Mouse (Mus musculus): Measurements from ENCODE around the gene Emc1. TPM values are rescaled to one million over a fixed set of nuclear protein-coding genes. Genes with fewer than 3 reads are reported as not detected.
A peak's percentile ranks its signal among the peaks of the same experiment; 100 is the strongest.

Emc1 gene
- 77.1 and 78.2 TPM in 2 replicates for polyA plus RNA-seq (2012; rRNA removed)

DNA sequence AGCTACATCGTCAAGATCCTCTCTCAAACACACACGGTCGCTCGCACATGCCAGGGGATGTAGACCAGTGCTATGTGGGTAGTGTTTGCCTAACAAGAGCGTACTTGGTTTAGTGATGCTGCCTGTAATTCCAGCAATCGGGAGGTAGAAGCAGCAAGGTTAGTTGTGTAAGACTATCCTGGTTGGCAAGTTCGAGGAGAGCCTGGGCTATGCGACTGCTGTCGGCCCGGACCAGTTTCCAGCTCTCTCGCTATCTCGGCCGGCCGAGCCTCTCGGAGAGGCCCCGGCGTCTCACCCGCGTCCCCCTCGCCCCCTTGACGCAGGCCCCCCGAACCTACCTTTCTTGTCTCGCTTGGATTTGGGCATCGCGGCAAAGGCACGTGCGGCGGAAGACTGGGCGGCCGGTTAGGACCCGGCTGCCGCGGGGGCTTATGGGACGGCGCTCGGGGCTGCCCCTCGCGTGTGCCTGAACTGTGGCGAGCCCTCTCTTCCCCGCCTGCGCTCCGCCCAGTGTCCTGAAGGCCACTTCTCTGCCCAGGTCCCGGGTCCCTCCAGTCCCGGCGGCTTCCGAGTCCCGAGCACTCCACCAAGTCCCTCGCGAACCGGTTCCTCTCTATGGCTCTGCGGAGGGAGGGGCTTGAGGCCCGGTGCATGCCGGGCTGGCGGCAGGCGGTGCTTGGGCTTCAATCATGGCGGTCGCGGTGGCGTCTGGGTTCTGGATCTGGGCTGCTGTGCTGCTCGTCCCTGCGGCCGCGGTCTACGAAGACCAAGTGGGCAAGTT lies at the start of gene Emc1, which contains the start of the genes Mrto4 and Ubr4:
Gene Emc1 (plus strand): TSS at position 657 of the 781 bp plus-strand sequence.
Gene Mrto4 (minus strand): TSS at position 646 of the 781 bp plus-strand sequence.
Gene Ubr4 (plus strand): TSS at position 679 of the 781 bp plus-strand sequence.
- 1% methylated on average over 64 of the region's 64 CpGs for WGBS
- Histone ChIP-seq H3K4me1 (ENCODE audit: control insufficient read depth, insufficient read depth, low read length) (peaks cover 3% of the 10 kb centered on the region; the same call in 1 of the 2 replicates), H3K27ac (ENCODE audit: insufficient read depth, low read length) (peak within 1 kb of the TSS; percentile 95), H3K4me3 (replicated peaks; ENCODE audit: insufficient read depth, low read depth, low read length) (peak within 1 kb of the TSS; percentile 99), H3K27me3 (ENCODE audit: control insufficient read depth, insufficient read depth, low read length) (no peaks in the 10 kb centered on the region)
- peak; percentile 85 to 90 for DNase-seq
- TF ChIP-seq POLR2A (IDR thresholded peaks at IDR 0.05; ENCODE audit: borderline replicate concordance, insufficient read depth, low read length) (peak; percentile 62; the same call in 1 of the 2 replicates), CTCF (IDR thresholded peaks at IDR 0.05; ENCODE audit: borderline replicate concordance, insufficient read depth, low read depth, low read length) (no peak)

DNA sequence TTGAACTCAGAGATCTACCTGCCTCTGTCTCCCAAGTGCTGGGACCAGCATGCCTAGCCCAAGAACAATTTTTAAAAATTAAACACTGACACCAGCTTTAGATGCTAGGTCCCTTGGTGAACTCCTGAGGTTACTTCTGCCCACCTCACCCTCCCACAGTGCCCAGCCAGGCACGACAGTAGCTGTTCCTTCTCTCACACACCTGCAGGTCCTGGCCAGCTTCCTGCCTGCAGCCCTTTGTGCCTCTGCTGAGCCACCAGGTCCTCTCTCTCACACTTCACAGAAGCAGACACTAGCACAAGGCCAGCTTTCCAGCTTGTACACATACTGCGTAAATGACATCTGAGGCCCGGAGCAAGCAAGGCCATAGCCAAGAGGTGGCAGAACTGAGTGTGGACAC lies 46.9 kb upstream of the Emc1 start:
- TF ChIP-seq POLR2A (IDR thresholded peaks at IDR 0.05; ENCODE audit: borderline replicate concordance, insufficient read depth, low read length) (no peak), CTCF (IDR thresholded peaks at IDR 0.05; ENCODE audit: borderline replicate concordance, insufficient read depth, low read depth, low read length) (no peak)
- Histone ChIP-seq H3K27me3 (ENCODE audit: control insufficient read depth, insufficient read depth, low read length) (no peaks in the 10 kb centered on the region), H3K27ac (ENCODE audit: insufficient read depth, low read length) (no peak overlapping the region), H3K4me1 (ENCODE audit: control insufficient read depth, insufficient read depth, low read length) (peaks cover 32% of the 10 kb centered on the region), H3K4me3 (replicated peaks; ENCODE audit: insufficient read depth, low read depth, low read length) (no peak overlapping the region)
- 59% methylated on average over 3 of the region's 3 CpGs for whole genome bisulfite sequencing
- no peak for DNase-seq

GRCm38 (mm10) chr4:139307916-139308315 lies 44.5 kb upstream of the Emc1 start:
- 65% methylated on average over 5 of the region's 5 CpGs for WGBS
- no peak for DNase-seq
- Histone ChIP-seq H3K27me3 (ENCODE audit: control insufficient read depth, insufficient read depth, low read length) (no peaks in the 10 kb centered on the region), H3K4me1 (ENCODE audit: control insufficient read depth, insufficient read depth, low read length) (peaks cover 38% of the 10 kb centered on the region), H3K4me3 (replicated peaks; ENCODE audit: insufficient read depth, low read depth, low read length) (no peak overlapping the region), H3K27ac (ENCODE audit: insufficient read depth, low read length) (no peak overlapping the region)
- TF ChIP-seq CTCF (IDR thresholded peaks at IDR 0.05; ENCODE audit: borderline replicate concordance, insufficient read depth, low read depth, low read length) (no peak), POLR2A (IDR thresholded peaks at IDR 0.05; ENCODE audit: borderline replicate concordance, insufficient read depth, low read length) (no peak)

- Histone ChIP-seq H3K4me3 (replicated peaks; ENCODE audit: insufficient read depth, low read depth, low read length) (peak overlapping the region; percentile 68), H3K27ac (ENCODE audit: insufficient read depth, low read length) (peak overlapping the region; percentile 60; the same call in 1 of the 2 replicates), H3K27me3 (ENCODE audit: control insufficient read depth, insufficient read depth, low read length) (no peaks in the 10 kb centered on the region), H3K4me1 (ENCODE audit: control insufficient read depth, insufficient read depth, low read length) (peaks cover 38% of the 10 kb centered on the region)
- TF ChIP-seq CTCF (IDR thresholded peaks at IDR 0.05; ENCODE audit: borderline replicate concordance, insufficient read depth, low read depth, low read length) (no peak), POLR2A (IDR thresholded peaks at IDR 0.05; ENCODE audit: borderline replicate concordance, insufficient read depth, low read length) (no peak)
- 8% methylated on average over 6 of the region's 6 CpGs for WGBS
- no peak for DNase-seq
These were observed 42.7 kb upstream of the Emc1 start for GRCm38 (mm10) chr4:139309651-139310050.

- TF ChIP-seq CTCF (IDR thresholded peaks at IDR 0.05; ENCODE audit: borderline replicate concordance, insufficient read depth, low read depth, low read length) (no peak), POLR2A (IDR thresholded peaks at IDR 0.05; ENCODE audit: borderline replicate concordance, insufficient read depth, low read length) (peak; percentile 99)
- peak within 1 kb of the TSS; percentile 68 for H3K4me3 ChIP-seq (replicated peaks; ENCODE audit: insufficient read depth, low read depth, low read length)
- WGBS, result under 1% methylated on average over 63 of the region's 63 CpGs
- DNase-seq, result peak; percentile 97 to 100
- H3K27me3 ChIP-seq (ENCODE audit: control insufficient read depth, insufficient read depth, low read length), result no peaks in the 10 kb centered on the region
- H3K27ac ChIP-seq (ENCODE audit: insufficient read depth, low read length), result peak within 1 kb of the TSS; percentile 60; the same call in 1 of the 2 replicates
- H3K4me1 ChIP-seq (ENCODE audit: control insufficient read depth, insufficient read depth, low read length), result peaks cover 38% of the 10 kb centered on the region
These were observed 42.1 kb upstream of the Emc1 start, which contains the start of the genes Pqlc2 and Akr7a5 for GRCm38 (mm10) chr4:139310171-139310898. TSS of gene Pqlc2 (minus strand) at chr4:139310708. TSS of gene Akr7a5 (plus strand) at chr4:139310744.

DNA sequence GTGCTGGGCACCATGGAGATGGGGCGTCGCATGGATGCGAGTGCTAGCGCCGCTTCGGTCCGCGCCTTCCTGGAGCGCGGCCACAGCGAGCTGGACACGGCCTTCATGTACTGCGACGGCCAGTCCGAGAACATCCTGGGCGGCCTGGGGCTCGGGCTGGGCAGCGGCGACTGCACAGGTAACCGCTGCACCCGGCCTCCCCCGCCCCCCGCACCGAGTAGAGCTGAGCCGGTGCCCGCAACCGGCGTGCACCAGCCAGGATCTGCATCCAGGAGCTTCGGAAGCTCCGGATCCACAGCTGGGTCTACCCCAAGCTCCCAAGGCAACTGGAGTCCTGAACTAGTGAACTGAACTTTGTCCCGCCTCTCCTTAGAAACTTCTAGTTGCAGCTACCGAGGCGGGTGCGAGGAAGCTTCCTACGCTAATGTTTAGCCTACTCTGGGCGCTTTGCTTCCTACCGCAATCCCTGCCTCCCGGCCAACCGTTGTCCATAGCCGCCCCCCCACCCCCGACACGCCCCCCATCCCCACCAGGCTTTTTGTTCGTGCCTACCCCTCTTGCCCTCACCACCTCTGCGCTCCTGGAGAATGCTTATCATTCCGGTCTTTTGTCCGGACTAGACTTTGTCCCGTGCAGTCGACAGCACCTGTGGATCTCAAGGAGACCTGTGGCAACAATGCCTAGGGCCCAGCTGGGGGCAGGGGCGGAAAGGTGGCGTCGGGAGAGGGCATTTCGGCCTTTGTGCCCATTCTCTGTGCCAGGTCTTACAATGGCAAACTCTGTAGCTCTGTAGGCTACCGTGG lies 41.3 kb upstream of the Emc1 start:
- H3K4me1 ChIP-seq (ENCODE audit: control insufficient read depth, insufficient read depth, low read length), result peaks cover 32% of the 10 kb centered on the region
- TF ChIP-seq CTCF (IDR thresholded peaks at IDR 0.05; ENCODE audit: borderline replicate concordance, insufficient read depth, low read depth, low read length) (no peak), POLR2A (IDR thresholded peaks at IDR 0.05; ENCODE audit: borderline replicate concordance, insufficient read depth, low read length) (no peak)
- peak in 1 of 2 experiments; percentile 33 for DNase-seq
- H3K27me3 ChIP-seq (ENCODE audit: control insufficient read depth, insufficient read depth, low read length), result no peaks in the 10 kb centered on the region
- H3K27ac ChIP-seq (ENCODE audit: insufficient read depth, low read length), result peak overlapping the region; percentile 55; the same call in 1 of the 2 replicates
- peak overlapping the region; percentile 68 for H3K4me3 ChIP-seq (replicated peaks; ENCODE audit: insufficient read depth, low read depth, low read length)
- under 1% methylated on average over 53 of the region's 53 CpGs for WGBS

DNA sequence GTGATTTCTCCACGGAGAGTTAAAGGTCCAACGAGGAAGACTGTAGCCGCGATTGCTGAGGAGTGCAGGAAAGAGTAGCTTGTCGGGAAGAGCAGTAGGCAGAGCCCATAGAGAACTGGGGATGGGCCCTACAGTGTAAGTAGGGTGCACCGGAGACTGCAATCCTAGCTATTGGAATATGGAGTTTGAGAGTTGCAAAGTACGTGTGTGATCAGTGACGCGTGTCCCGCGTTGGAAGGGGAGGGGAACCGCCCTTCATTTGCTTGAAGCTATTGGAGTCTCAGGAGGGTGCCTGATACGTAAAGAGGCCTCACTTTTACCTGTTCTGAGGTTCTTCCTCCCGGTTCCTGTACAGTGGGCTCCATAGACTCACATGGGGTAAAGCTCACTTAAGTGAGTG lies 40.7 kb upstream of the Emc1 start:
- Histone ChIP-seq H3K27ac (ENCODE audit: insufficient read depth, low read length) (no peak overlapping the region), H3K27me3 (ENCODE audit: control insufficient read depth, insufficient read depth, low read length) (no peaks in the 10 kb centered on the region), H3K4me3 (replicated peaks; ENCODE audit: insufficient read depth, low read depth, low read length) (peak overlapping the region; percentile 68), H3K4me1 (ENCODE audit: control insufficient read depth, insufficient read depth, low read length) (peaks cover 28% of the 10 kb centered on the region)
- TF ChIP-seq POLR2A (IDR thresholded peaks at IDR 0.05; ENCODE audit: borderline replicate concordance, insufficient read depth, low read length) (no peak), CTCF (IDR thresholded peaks at IDR 0.05; ENCODE audit: borderline replicate concordance, insufficient read depth, low read depth, low read length) (no peak)
- WGBS, result 13% methylated on average over 14 of the region's 14 CpGs
- DNase-seq, result no peak

All from cerebellum, adult 2 months (tissue).